Mouse (Mus musculus) cerebellum, adult 2 months (tissue): ENCODE results near the gene Prima1. TPM values are rescaled to one million over a fixed set of nuclear protein-coding genes. Genes with fewer than 3 reads are reported as not detected.

ENCODE experiments used
- DNase-seq, 2 experiments: peaks; one replicate each; pipeline ENCODE4 v3.0.0; 2021
- H3K27ac ChIP-seq: fragments of 200-500 bp; 2 replicates; pipeline ENCODE4 v1.5.1; 2012; ENCODE audit warnings: low read length, control low read depth, inconsistent platforms; ENCODE audit not compliant: insufficient read depth
- H3K27me3 ChIP-seq: fragments of 200-500 bp; 2 replicates; pipeline ENCODE4 v1.6.1; 2012; ENCODE audit warnings: inconsistent platforms, mild to moderate bottlenecking, low read length, moderate library complexity; ENCODE audit not compliant: control insufficient read depth, insufficient read depth
- H3K4me1 ChIP-seq: fragments of 200-500 bp; 2 replicates; pipeline ENCODE4 v1.6.1; 2011; ENCODE audit warnings: low read length; ENCODE audit not compliant: control insufficient read depth, insufficient read depth
- H3K4me3 ChIP-seq: fragments of 200-500 bp; replicated peaks from 2 replicates; pipeline ENCODE3; 2011; ENCODE audit warnings: mild to moderate bottlenecking, low read depth, low read length, control low read depth; ENCODE audit not compliant: insufficient read depth
- CTCF ChIP-seq: fragments of 200-500 bp; IDR thresholded peaks from 2 replicates; pipeline ENCODE4 v1.5.1; 2011; ENCODE audit warnings: low read depth, mild to moderate bottlenecking, control low read depth, low read length, moderate library complexity, borderline replicate concordance; ENCODE audit not compliant: insufficient read depth
- POLR2A ChIP-seq: fragments of 200-500 bp; IDR thresholded peaks from 2 replicates; pipeline ENCODE4 v1.6.1; 2011; ENCODE audit warnings: low read length, control low read depth, borderline replicate concordance; ENCODE audit not compliant: insufficient read depth
- WGBS: fragments of 180-500 bp; shearing (Covaris S2); methylation state at CpG from one replicate; pipeline ENCODE4 v1.1.7; 2018; 5-methylcytosine and 5-hydroxymethylcytosine counted together
- polyA plus RNA-seq: library from polyadenylated mRNA; depleted of rRNA; stranded (reverse); fragments of >200 nt; gene quantifications from 2 replicates; pipeline ENCODE4 v1.2.3, GENCODE M21; 2012

Gene Prima1
- polyA plus RNA-seq, 1 experiment, result 13.8 TPM

DNA sequence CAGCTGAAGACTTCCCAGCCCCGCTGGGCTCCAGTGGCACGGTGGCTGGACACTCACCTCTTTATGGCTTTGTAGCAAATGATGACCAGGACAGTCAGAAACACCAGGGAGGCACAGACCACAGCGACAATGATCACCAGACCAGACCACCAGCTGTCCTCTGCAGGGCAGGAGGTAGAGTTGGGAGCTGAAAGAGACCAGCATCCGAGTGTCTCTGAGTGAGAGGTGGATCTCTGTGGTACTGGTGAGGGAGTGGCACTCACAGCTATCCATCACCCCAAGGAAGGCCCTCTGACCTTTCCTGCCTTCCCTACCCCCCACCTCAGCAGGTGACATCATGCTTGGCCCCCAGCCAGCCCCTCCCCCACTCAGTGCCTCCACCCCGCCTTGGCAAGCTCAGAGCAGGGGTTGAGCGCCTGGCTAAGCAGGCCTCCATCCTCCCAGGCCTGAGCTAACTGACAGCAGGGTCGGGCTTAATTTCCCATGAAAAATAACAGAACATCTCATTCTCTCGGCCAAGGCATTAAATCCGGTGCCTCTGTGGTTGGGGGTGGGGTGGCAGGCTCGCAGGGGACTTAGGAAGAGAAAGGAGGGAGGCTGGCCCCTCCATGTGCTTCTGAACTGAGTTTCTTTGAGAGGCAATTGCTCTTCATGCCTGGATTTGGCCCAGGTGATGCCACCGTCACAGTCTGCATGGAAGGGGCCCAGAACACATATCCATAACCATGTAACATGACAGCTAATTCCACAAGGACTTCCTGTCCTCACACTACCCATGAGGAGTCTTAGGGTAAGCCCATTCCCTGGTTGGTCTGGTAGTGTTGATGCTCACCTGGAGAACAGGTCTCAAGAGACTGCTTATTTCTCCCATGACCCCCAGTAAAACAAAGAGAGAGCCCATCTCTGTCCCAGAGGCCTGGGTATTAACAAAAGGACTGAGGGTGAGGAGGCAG, 39.1 kb downstream of the Prima1 start:
- WGBS, result 48% methylated on average over 11 of the region's 11 CpGs
- TF ChIP-seq POLR2A (no peak), CTCF (no peak)
- DNase-seq, result peak in 1 of 2 experiments; percentile 31
- H3K27ac ChIP-seq, result peak overlapping the region; percentile 2; the same call in 1 of the 2 replicates
- H3K27me3 ChIP-seq, result no peaks in the 10 kb centered on the region
- H3K4me3 ChIP-seq, result no peak overlapping the region
- peaks cover 16% of the 10 kb centered on the region for H3K4me1 ChIP-seq

DNA sequence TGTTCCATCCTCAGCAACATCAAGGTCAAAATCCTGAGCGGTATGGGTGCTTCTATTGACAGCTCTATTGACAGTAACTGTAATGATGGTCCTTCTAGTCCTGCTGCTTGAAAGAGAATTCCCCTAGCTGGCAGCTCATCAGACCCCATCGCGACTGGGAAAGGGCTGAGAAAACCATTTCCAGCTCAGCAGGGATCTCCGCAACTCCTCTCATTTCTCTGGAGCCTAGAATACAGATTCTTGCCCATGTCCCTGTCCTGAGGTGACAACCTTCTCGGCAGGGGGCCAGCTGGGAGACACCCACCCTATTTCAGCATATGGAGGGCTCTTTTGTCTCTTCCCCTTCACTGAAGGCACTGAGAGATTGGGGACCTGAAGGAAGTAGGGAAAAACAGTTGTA, 49.0 kb downstream of the Prima1 start:
- no peak overlapping the region for H3K4me3 ChIP-seq
- TF ChIP-seq CTCF, result no peak
- no peak for TF ChIP-seq POLR2A
- no peak overlapping the region for H3K27ac ChIP-seq
- no peak for DNase-seq
- peaks cover 15% of the 10 kb centered on the region for H3K4me1 ChIP-seq
- 42% methylated on average over 5 of the region's 5 CpGs for WGBS
- H3K27me3 ChIP-seq, result no peaks in the 10 kb centered on the region

DNA sequence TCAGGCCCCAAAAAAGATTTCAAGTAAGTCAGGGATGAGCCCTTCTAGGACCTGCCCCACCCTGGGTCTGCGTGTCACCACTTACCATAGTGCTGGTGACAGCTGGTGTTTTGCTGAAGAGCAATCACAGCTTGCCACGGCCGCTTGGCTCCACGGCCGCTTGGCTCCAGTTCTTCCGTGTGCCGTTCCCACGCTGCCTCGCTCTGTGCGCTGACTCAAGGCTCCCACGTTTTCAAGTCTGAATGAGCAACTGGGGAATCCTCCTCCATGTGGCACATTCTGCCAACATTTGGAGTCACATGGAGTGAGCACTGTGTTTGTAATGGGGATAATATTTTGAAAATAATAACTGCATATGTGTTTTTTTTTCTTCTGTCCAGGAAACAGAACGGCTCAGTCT, 52.2 kb downstream of the Prima1 start:
- 3% methylated on average over 12 of the region's 12 CpGs for WGBS
- no peak overlapping the region for H3K27ac ChIP-seq

DNA sequence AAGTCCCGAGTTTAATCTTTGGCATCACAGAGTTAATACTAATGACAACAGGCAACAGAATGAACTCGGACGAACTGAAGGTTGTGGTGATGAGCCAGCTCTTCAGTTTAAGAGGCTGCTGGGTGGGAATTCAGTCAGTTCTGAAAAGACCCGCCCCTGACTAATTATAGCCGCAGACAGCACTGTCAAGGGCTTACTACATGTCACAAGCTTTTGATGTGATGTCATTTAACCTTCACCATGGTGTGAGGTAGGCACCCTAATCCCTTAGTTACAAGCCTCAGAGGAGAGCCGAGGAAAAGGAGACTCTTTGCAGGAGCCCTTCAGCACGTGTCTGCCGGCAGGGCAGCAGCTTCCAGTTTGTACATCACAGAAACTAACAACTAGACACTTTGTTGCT, 53.7 kb downstream of the Prima1 start:
- WGBS, result 86% methylated on average over 8 of the region's 8 CpGs
- Histone ChIP-seq H3K4me3 (no peak overlapping the region), H3K27ac (no peak overlapping the region), H3K27me3 (no peaks in the 10 kb centered on the region), H3K4me1 (peaks cover 15% of the 10 kb centered on the region)
- no peak for TF ChIP-seq POLR2A
- no peak for TF ChIP-seq CTCF
- no peak for DNase-seq

More for the DNA sequence above, 52.2 kb downstream of the Prima1 start:
- no peak for TF ChIP-seq CTCF
- no peak for TF ChIP-seq POLR2A
- peak; percentile 42 to 66 for DNase-seq
- no peaks in the 10 kb centered on the region for H3K27me3 ChIP-seq
- H3K4me3 ChIP-seq, result peak overlapping the region; percentile 5
- H3K4me1 ChIP-seq, result peaks cover 15% of the 10 kb centered on the region

DNA sequence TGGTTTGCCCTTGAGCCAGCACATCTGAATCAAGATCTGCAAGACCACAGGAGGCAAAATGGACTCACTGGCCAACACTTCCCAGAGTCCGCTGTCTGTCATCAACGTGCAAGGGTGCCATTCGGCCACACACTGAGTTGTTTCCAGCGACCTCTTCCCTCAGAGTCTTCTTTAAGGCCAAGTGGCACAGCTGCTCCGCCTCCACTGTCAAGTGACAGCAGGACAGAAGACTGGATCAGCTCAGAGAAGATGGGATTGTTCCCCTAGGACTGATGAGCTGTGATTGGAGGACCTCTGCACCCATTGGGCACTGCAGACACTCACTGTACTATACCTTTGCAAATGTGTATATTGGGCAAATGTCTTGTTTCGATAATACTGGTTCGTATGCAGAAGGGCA, 54.9 kb downstream of the Prima1 start:
- no peak for DNase-seq
- Histone ChIP-seq H3K4me3 (no peak overlapping the region), H3K27me3 (no peaks in the 10 kb centered on the region), H3K27ac (no peak overlapping the region), H3K4me1 (peaks cover 11% of the 10 kb centered on the region)
- WGBS, result 70% methylated on average over 7 of the region's 7 CpGs
- TF ChIP-seq POLR2A (no peak), CTCF (no peak)

DNA sequence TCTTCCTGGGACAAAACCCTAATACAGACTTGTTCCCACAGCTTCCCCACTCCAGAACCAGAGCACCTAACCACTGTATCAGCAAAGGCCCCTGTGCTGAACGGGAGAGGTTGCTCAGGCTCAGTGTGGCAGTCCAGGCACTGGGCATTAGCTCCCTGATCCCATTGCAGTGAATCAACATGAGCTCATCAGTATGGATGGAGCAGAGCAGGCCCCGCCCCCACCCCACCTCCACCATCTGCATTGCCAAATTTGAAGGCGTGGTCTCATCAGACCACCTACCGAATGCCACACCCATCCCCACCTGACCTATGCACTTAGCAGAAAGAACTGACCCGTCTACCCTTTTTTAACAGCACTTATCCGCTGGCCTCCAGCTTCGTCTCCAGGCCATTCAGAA, 58.9 kb downstream of the Prima1 start:
- 61% methylated on average over 7 of the region's 7 CpGs for WGBS

DNA sequence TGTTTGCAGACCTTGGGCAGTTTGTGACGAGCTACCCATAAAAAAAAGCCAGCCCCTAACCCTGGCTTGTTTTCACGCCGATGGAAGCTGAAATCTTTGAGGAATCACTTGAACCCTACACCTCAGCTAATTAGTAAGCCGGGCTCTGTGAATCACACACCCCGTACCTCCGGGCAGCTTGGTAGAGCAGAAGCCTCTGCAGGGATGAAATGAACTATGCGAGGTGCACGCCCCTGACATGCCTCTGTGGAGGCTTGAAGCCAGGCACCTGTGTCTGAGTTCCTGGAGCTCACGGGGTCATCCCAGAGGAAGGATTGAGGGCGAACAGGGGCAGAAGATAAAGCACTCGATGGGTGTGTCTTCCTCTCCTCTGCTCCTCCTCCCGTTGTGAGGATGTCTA, 73.1 kb downstream of the Prima1 start:
- no peaks in the 10 kb centered on the region for H3K27me3 ChIP-seq
- no peaks in the 10 kb centered on the region for H3K4me1 ChIP-seq
- TF ChIP-seq CTCF, result no peak
- TF ChIP-seq POLR2A, result no peak
- DNase-seq, result no peak
- no peak overlapping the region for H3K4me3 ChIP-seq
- H3K27ac ChIP-seq, result no peak overlapping the region
- 81% methylated on average over 12 of the region's 12 CpGs for WGBS

More for the DNA sequence above, 58.9 kb downstream of the Prima1 start:
- no peak for DNase-seq
- Histone ChIP-seq H3K4me1 (no peaks in the 10 kb centered on the region), H3K27me3 (no peaks in the 10 kb centered on the region), H3K4me3 (no peak overlapping the region), H3K27ac (no peak overlapping the region)
- no peak for TF ChIP-seq POLR2A
- TF ChIP-seq CTCF, result no peak

DNA sequence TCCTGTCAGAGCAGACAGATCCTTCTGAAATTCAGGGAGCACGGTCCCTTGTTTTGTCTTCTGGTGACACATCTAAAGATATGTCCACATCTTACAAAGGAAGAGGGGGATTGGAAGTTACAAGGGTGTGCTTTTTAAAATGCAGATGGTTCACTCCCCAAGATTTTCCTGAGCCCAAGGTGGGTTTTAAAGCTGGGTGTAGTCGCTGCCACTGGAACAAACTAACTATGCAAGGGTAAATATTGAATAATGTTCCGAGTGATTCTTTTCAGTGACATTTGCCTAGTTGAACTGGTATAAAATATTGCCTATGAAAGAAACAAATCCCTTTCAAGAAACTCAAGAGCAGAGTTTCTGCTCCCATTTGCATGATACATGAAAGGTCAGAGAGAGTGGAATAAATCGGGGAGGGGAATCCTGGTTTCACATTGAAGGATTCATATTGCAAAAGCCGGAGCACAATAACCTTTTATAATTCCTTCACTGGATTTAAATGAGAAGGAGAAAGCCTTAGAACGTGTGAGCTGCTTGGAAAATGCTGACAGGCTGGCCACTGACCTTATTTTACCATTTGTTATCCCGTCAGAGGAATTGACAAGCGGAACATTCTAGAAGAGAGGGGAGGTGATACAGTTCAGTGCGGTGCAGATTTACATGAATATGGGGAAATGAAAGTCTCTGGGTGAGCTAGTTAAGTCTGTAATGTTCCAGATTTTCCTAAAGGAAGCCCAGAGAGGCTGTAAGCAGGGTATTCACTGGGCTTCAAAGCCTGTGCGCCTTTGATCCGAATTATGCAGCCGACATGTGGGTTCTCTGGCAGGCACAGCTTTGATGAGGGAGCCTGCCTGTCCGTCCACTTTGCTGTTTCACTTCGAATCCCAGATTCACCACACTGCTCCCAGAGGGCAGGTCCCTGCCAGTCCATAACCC, 77.6 kb downstream of the Prima1 start:
- H3K4me1 ChIP-seq, result no peaks in the 10 kb centered on the region
- no peaks in the 10 kb centered on the region for H3K27me3 ChIP-seq
- TF ChIP-seq POLR2A (no peak), CTCF (no peak)
- H3K4me3 ChIP-seq, result no peak overlapping the region
- DNase-seq, result no peak
- WGBS, result 50% methylated on average over 14 of the region's 14 CpGs
- no peak overlapping the region for H3K27ac ChIP-seq
